Mouse (Mus musculus) midbrain, embryonic 11.5 days (tissue): ENCODE measurements around the gene Cspg4. TPM values are rescaled to one million over a fixed set of nuclear protein-coding genes. Genes with fewer than 3 reads are reported as not detected.

Experiments used
- ATAC-seq: fragments of 200-750 bp; cut with Nextera tagmentation; 2 replicates; pipeline ENCODE4 v1.8.0; 2017; ENCODE audit warnings: moderate TSS enrichment, moderate library complexity; ENCODE audit not compliant: low FRiP score
- DNase-seq: peaks from one replicate; pipeline ENCODE4 v3.0.0; 2015; ENCODE audit warnings: low spot score; ENCODE audit errors: missing footprints
- H3K27ac ChIP-seq: fragments of 300-500 bp; sonication (generic); 2 replicates; pipeline ENCODE4 v1.5.1; 2014; ENCODE audit warnings: low read depth, low read length
- H3K27me3 ChIP-seq: fragments of 300-500 bp; sonication (generic); 2 replicates; pipeline ENCODE4 v1.6.1; 2014; ENCODE audit warnings: mild to moderate bottlenecking, low read length, moderate library complexity, mixed read lengths; ENCODE audit not compliant: control insufficient read depth, insufficient read depth
- H3K36me3 ChIP-seq: fragments of 300-500 bp; sonication (generic); 2 replicates; pipeline ENCODE4 v1.6.1; 2014; ENCODE audit warnings: mild to moderate bottlenecking, low read length, moderate library complexity, mixed read lengths; ENCODE audit not compliant: control insufficient read depth, insufficient read depth
- H3K4me1 ChIP-seq: fragments of 300-500 bp; sonication (generic); 2 replicates; pipeline ENCODE4 v1.6.1; 2014; ENCODE audit warnings: low read length; ENCODE audit not compliant: control insufficient read depth, insufficient read depth
- H3K4me2 ChIP-seq: fragments of 300-500 bp; sonication (generic); 2 replicates; pipeline ENCODE4 v1.6.1; 2014; ENCODE audit warnings: mild to moderate bottlenecking, moderate library complexity
- H3K4me3 ChIP-seq: fragments of 300-500 bp; sonication (generic); 2 replicates; pipeline ENCODE4 v1.5.1; 2014; ENCODE audit warnings: low read depth, low read length
- H3K9ac ChIP-seq: fragments of 300-500 bp; sonication (generic); 2 replicates; pipeline ENCODE4 v1.6.1; 2014; ENCODE audit warnings: low read length
- H3K9me3 ChIP-seq: fragments of 300-500 bp; sonication (generic); 2 replicates; pipeline ENCODE4 v1.6.1; 2016; ENCODE audit warnings: low read length; ENCODE audit not compliant: control insufficient read depth
- WGBS: fragments of 180-500 bp; shearing (Covaris S2); extraction: QIAGEN DNeasy Blood & Tissue Kit; methylation state at CpG from one replicate; pipeline ENCODE4 v1.1.7; 2014; 5-methylcytosine and 5-hydroxymethylcytosine counted together
- polyA plus RNA-seq: library from polyadenylated mRNA; unstranded; fragments of >200 nt; fragmentation: Nextera tagmentation; extraction: Ambion mirVana; gene quantifications from 2 replicates; pipeline ENCODE4 v1.2.1, GENCODE M21; 2014

The Cspg4 gene
- polyA plus RNA-seq, 1 experiment from 2014 or later = 1.1 TPM

DNA sequence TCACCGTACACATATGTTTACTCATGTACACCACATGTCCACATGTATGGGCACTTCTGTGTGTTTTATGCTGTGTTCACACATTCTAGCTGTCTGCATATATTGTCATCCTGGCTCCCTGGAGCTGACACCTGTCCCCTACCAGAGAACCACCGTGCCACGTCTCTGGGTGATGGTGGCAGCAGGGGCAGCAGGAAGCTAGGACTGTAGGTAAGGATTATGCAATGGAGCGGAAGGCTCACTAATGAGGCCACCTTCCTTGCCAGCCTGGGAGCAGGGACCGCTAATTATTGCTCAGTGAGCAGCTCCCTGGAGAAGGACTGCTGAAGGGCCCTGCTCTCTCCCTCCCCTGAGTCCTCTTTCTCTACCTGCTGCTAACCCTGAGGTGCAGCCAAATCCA is 24.1 kb upstream of the Cspg4 start:
- DNase-seq (no peak), ATAC-seq (no peak)
- no peak overlapping the region for H3K4me2 ChIP-seq
- 70% methylated on average over 5 of the region's 5 CpGs for WGBS
- H3K4me3 ChIP-seq = no peak overlapping the region
- H3K9ac ChIP-seq = no peak overlapping the region
- no peaks in the 10 kb centered on the region for H3K9me3 ChIP-seq
- no peaks in the 10 kb centered on the region for H3K4me1 ChIP-seq
- H3K27me3 ChIP-seq = no peaks in the 10 kb centered on the region
- no peaks in the 10 kb centered on the region for H3K36me3 ChIP-seq
- H3K27ac ChIP-seq = no peak overlapping the region

DNA sequence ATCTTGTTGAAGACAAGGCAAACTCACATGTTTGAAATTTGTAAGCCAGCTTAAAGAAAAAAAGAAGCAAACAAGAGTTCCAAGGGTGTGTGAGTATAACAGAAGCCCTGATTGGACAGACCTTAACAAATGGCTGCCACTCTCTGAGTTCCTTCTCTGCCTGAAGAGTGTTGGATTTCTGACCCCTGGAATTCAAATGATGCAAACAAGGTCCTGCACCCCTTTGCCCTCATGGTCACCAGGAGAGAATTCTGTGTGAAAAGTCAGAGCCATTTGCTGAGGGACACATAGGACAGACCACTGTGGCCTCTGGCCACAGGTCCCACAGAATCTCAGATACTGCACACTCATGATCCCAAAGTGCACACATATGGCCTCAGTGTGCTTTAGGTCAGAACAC is 23.0 kb upstream of the Cspg4 start:
- no peak overlapping the region for H3K27ac ChIP-seq
- no peak overlapping the region for H3K4me2 ChIP-seq
- H3K4me3 ChIP-seq = no peak overlapping the region
- H3K4me1 ChIP-seq = no peaks in the 10 kb centered on the region
- no peaks in the 10 kb centered on the region for H3K27me3 ChIP-seq
- DNase-seq (no peak), ATAC-seq (no peak)
- no peak overlapping the region for H3K9ac ChIP-seq
- no peaks in the 10 kb centered on the region for H3K36me3 ChIP-seq
- no peaks in the 10 kb centered on the region for H3K9me3 ChIP-seq

DNA sequence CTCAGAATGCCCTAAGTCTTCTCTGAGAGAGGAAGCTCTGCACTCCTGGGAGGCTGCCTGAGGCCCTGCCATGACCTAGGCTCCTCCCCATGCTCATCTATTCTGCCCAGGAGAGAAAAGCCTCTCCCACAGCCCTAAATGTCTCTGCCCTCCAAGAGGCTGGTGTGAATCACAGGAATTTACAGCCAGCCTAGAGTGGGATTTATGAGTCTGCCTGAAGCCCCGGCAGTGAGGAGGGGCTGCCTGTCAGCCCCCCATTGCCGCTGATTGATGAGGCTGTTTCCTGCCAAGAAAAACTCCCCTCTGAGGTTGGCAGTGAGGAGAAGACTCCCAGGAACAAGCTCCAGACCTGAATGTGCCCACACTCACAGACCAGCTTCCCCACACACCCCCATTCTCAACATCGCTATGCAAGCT is 22.5 kb upstream of the Cspg4 start:
- Histone ChIP-seq H3K9me3 (no peaks in the 10 kb centered on the region), H3K4me2 (no peak overlapping the region), H3K4me3 (no peak overlapping the region), H3K9ac (no peak overlapping the region), H3K27me3 (no peaks in the 10 kb centered on the region), H3K36me3 (no peaks in the 10 kb centered on the region), H3K4me1 (no peaks in the 10 kb centered on the region), H3K27ac (no peak overlapping the region)
- DNase-seq (no peak), ATAC-seq (no peak)
- WGBS = 78% methylated on average over 3 of the region's 3 CpGs

DNA sequence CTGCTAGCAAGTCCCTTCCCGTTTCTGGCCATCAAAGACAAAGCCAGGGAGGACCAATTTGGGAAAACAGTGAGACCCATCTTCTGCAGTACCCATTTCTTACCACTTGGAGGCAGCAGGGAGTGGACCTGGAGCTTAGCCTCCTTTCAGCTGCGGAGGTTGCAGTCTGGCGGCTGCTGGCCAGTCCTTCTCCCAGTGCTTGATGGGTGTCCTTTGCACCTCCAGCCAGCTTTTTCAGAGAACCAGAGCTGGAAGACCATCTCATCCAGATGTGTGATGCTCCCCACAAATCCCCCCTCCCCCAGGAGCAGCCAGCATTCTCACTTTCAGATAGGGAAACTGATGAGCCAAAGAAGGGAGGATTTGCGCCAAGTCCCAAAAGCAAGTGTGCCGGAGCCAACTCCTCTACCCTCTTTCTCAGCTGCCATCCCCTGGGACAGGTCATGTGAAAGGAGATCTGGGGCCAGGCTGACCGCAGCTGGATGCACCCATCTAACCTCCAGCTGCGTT is 21.1 kb upstream of the Cspg4 start:
- Histone ChIP-seq H3K4me1 (no peaks in the 10 kb centered on the region), H3K36me3 (no peaks in the 10 kb centered on the region), H3K27ac (no peak overlapping the region), H3K9ac (peak overlapping the region; percentile 16; the same call in 1 of the 2 replicates), H3K4me2 (no peak overlapping the region), H3K9me3 (no peaks in the 10 kb centered on the region), H3K27me3 (no peaks in the 10 kb centered on the region), H3K4me3 (no peak overlapping the region)
- DNase-seq = peak; percentile 93
- 43% methylated on average over 7 of the region's 7 CpGs for WGBS
- ATAC-seq = no peak

DNA sequence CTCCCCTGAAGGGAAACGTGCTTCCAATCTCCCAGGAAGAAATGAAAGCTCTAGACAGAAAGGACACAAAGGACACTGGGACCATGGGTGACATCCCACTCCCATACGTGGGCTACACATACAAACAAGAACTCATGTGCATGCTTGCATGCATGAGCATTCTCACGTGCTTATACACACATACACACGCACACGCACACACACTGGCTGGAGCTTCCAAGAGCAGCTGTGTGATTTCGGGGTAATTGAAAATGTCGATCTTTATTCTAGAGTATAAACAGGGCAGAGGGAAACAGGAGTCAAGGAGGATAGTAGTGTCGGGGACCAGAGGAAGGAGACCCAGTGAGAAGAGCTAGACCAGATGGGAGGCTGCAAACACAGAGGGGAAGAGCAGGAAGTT is 20.2 kb upstream of the Cspg4 start:
- H3K4me1 ChIP-seq = no peaks in the 10 kb centered on the region
- WGBS = 80% methylated on average over 8 of the region's 8 CpGs
- H3K4me3 ChIP-seq = no peak overlapping the region
- no peak overlapping the region for H3K27ac ChIP-seq
- no peak overlapping the region for H3K9ac ChIP-seq
- no peak for DNase-seq
- no peaks in the 10 kb centered on the region for H3K9me3 ChIP-seq
- no peak for ATAC-seq
- no peaks in the 10 kb centered on the region for H3K36me3 ChIP-seq
- H3K4me2 ChIP-seq = no peak overlapping the region
- no peaks in the 10 kb centered on the region for H3K27me3 ChIP-seq

DNA sequence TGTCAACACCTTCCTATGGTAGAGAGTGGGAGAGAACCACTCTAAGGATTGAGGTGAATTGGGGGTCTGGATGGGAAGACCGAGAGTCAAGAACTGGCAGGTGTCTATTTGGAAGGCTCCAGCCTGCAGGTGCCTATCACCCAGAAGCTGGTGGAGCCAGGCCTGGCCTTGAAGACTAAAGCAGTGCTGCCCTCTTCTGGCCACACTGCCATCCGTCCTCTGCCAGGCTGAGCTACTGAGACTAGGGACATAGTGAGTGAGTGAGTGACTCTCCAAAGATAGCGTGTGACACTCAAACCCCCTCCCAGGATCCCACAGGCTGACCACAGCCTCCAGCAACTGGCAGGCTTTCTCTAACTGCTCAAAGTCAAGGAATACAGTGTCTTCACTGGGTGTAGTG is 17.3 kb upstream of the Cspg4 start:
- DNase-seq (peak; percentile 95), ATAC-seq (no peak; the same call in 1 of the 2 replicates)
- no peak overlapping the region for H3K27ac ChIP-seq
- H3K27me3 ChIP-seq = no peaks in the 10 kb centered on the region
- peaks cover 4% of the 10 kb centered on the region; the same call in 1 of the 2 replicates for H3K4me1 ChIP-seq
- no peaks in the 10 kb centered on the region for H3K36me3 ChIP-seq
- no peak overlapping the region for H3K9ac ChIP-seq
- H3K4me3 ChIP-seq = no peak overlapping the region
- H3K4me2 ChIP-seq = no peak overlapping the region
- 18% methylated on average over 3 of the region's 3 CpGs for WGBS
- H3K9me3 ChIP-seq = no peaks in the 10 kb centered on the region

DNA sequence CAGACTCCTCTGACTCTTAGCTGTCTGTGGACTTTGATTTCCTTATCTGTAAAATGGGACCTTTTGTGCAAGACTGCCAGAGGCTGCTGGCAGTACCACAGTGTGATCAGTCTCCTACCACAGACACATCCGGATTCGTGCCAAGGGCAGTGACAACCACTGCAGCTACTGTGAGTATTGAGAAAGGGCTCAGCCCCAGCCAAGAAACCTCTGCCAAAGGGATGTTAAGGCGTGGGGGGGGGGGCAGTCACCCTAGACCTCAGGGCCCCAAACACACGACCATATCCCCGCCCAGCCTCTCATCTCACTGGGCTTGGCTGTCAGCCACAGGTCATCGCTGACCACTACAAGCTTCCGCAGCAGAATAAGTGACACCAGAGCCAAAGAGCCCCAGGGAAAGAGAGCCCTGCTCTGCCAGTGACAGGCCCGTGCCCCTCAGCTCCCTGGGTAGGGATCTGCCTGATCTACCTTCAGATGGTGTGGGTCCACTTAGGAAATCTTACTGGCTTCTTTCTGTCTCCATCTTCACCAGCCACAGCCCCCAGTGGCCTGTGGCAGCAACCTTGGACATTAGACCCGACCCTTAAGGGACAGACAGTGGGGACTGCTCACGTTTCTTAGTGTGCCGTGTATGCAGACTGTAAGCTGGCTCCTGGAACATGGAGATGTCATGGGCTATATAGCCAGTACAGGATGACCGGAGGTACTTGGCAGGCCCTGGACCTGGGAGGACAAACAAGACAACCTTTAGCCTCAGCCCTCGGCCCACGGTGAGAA is 14.5 kb upstream of the Cspg4 start:
- H3K27me3 ChIP-seq = no peaks in the 10 kb centered on the region

DNA sequence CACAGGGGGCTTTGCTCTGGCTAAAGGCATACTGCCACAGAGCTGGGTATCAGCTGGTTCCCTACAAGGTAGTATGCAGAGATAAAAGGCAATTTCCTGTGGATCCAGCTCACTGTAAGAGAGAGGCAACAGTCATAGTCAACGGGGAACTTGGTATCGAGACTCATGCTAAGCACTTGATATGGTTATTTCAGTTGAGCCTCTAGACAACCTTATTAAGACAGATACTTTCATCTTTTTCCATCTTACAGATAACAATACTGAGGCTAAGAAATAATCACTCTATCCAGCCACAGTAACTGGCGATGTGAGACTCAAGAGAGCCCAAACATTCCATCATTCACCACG is 14.0 kb upstream of the Cspg4 start:
- H3K27me3 ChIP-seq = no peaks in the 10 kb centered on the region
- no peaks in the 10 kb centered on the region for H3K36me3 ChIP-seq
- H3K4me2 ChIP-seq = no peak overlapping the region
- no peak overlapping the region for H3K4me3 ChIP-seq
- 87% methylated on average over 4 of the region's 4 CpGs for WGBS
- no peak for ATAC-seq
- no peak overlapping the region for H3K9ac ChIP-seq
- peaks cover 4% of the 10 kb centered on the region; the same call in 1 of the 2 replicates for H3K4me1 ChIP-seq
- no peak overlapping the region for H3K27ac ChIP-seq
- DNase-seq = no peak
- no peaks in the 10 kb centered on the region for H3K9me3 ChIP-seq

More for the DNA sequence above, 14.5 kb upstream of the Cspg4 start:
- DNase-seq (no peak), ATAC-seq (no peak)
- no peak overlapping the region for H3K4me2 ChIP-seq
- no peak overlapping the region for H3K9ac ChIP-seq
- no peak overlapping the region for H3K27ac ChIP-seq
- no peak overlapping the region for H3K4me3 ChIP-seq
- whole genome bisulfite sequencing = 82% methylated on average over 14 of the region's 14 CpGs
- no peaks in the 10 kb centered on the region for H3K36me3 ChIP-seq
- no peaks in the 10 kb centered on the region for H3K9me3 ChIP-seq
- peaks cover 4% of the 10 kb centered on the region; the same call in 1 of the 2 replicates for H3K4me1 ChIP-seq

DNA sequence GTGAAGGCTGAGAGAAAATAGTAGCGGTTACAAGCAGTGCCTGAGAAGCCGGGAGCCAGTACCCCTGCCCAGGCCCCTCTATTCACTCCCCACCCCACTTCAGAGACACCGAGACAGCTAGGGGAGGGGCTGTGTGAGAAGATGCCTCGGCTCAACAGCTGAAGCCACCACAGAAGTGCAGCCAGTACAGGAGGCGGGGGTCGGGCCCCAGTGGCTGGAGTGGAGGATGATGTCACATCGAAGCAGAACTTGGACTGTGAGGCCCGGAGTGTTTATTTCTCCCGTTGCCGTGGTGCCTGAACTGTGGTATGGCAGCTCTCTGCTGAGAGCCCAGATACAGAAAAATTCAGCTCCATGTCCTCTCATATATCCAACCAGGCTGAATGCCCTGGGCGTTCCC is 13.1 kb upstream of the Cspg4 start:
- WGBS = 43% methylated on average over 11 of the region's 11 CpGs
- peak; percentile 81 for DNase-seq
- H3K36me3 ChIP-seq = no peaks in the 10 kb centered on the region
- H3K9ac ChIP-seq = no peak overlapping the region
- peaks cover 4% of the 10 kb centered on the region; the same call in 1 of the 2 replicates for H3K4me1 ChIP-seq
- H3K4me2 ChIP-seq = no peak overlapping the region
- peak; percentile 48; the same call in 1 of the 2 replicates for ATAC-seq
- H3K9me3 ChIP-seq = no peaks in the 10 kb centered on the region
- no peak overlapping the region for H3K27ac ChIP-seq
- H3K27me3 ChIP-seq = no peaks in the 10 kb centered on the region
- no peak overlapping the region for H3K4me3 ChIP-seq
